Mouse (Mus musculus): ENCODE measurements around the gene Ick. TPM values are rescaled to one million over a fixed set of nuclear protein-coding genes. Genes with fewer than 3 reads are reported as not detected.
"Not testable (repeated sequence)": the region's sequence is repeated elsewhere in the genome, so short reads cannot be mapped to it uniquely, and the experiment has no call there.

The Ick gene
- polyA plus RNA-seq, 1 experiment from 2014 or later = 23.4 TPM

DNA sequence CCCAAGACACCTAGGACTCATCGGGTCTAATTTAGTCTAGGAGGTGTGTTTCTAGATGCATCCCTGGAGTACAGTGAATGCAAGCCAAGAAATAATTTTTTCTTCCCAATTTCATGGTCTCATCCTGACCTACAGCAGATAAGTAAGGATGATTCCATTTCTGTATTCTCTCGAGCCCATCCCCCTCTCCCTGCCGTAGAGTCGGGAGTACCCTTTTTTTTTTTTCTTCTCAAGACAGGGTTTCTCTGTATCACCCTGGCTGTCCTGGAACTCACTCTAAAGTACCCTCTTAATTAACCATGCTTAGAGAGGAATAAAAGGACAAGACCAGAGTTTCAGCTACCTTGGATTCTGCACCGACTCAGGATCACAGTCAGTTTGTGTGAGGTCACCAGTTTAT is 69.2 kb downstream of the Ick start:
- Histone ChIP-seq H3K4me1 (ENCODE audit: control insufficient read depth, insufficient read depth, low read length) (no peaks in the 10 kb centered on the region), H3K4me2 (ENCODE audit: low read depth, low read length) (no peak overlapping the region), H3K9me3 (ENCODE audit: control insufficient read depth, low read length) (no peaks in the 10 kb centered on the region), H3K4me3 (ENCODE audit: low read depth, low read length) (no peak overlapping the region), H3K36me3 (ENCODE audit: control insufficient read depth, insufficient read depth, low read length) (no peaks in the 10 kb centered on the region), H3K27me3 (replicated peaks; ENCODE audit: control insufficient read depth, insufficient read depth, low read length) (no peaks in the 10 kb centered on the region), H3K9ac (ENCODE audit: low read depth, low read length) (no peak overlapping the region), H3K27ac (replicated peaks; ENCODE audit: low read depth, low read length) (no peak overlapping the region)
- DNase-seq (ENCODE audit: low spot score) = no peak
- ATAC-seq (ENCODE audit: low read depth) = no peak
- whole genome bisulfite sequencing = 74% methylated on average over 5 of the region's 5 CpGs

DNA sequence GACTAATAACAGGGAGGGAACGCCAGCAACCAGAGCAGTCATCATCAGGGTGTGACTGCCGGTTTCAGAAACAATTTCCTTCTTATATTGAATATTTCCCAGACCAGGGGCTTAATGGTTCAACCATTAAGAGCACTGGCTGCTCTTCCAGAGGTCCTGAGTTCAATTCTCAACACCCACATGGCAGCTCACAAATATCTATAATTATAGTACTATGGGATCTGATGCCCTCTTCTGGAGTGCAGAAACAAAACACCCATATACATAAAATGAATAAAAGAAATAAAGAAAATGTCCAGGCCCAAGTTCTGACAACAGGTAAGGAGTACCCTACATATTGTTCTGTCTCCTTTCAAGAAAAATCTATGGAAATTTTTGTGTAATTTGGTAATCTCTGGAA is 70.1 kb downstream of the Ick start:
- Histone ChIP-seq H3K4me1 (ENCODE audit: control insufficient read depth, insufficient read depth, low read length) (no peaks in the 10 kb centered on the region), H3K9ac (ENCODE audit: low read depth, low read length) (no peak overlapping the region), H3K9me3 (ENCODE audit: control insufficient read depth, low read length) (no peaks in the 10 kb centered on the region), H3K27ac (replicated peaks; ENCODE audit: low read depth, low read length) (no peak overlapping the region), H3K27me3 (replicated peaks; ENCODE audit: control insufficient read depth, insufficient read depth, low read length) (no peaks in the 10 kb centered on the region), H3K4me2 (ENCODE audit: low read depth, low read length) (no peak overlapping the region), H3K4me3 (ENCODE audit: low read depth, low read length) (no peak overlapping the region), H3K36me3 (ENCODE audit: control insufficient read depth, insufficient read depth, low read length) (no peaks in the 10 kb centered on the region)
- no peak for ATAC-seq (ENCODE audit: low read depth)
- no peak for DNase-seq (ENCODE audit: low spot score)
- WGBS = 71% methylated on average over 2 of the region's 2 CpGs

DNA sequence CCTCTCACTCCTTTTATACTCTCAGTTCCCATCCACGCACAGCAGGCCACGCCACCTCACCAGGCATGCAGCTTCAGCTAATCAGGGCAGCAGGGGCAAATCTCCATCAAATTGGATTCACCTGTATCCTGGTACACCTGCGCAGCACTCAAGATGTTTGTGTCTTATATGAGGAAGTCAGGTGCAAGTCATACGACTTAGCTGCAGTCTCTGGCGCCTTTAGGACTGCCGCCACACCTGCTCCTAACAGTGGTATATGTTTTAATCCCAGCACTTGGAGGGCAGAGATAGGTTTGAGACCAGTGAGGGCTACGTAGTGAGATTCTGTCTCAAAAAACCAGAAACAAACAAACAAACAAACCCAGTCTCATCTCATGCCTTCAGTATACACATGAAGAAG is 73.5 kb downstream of the Ick start, which contains the start of gene Gsta4:
Gene Gsta4 (plus strand): TSS at position 301 of the 400 bp plus-strand sequence.
- H3K27me3 ChIP-seq (replicated peaks; ENCODE audit: control insufficient read depth, insufficient read depth, low read length); H3K36me3 ChIP-seq (ENCODE audit: control insufficient read depth, insufficient read depth, low read length); H3K9ac ChIP-seq (ENCODE audit: low read depth, low read length); H3K4me2 ChIP-seq (ENCODE audit: low read depth, low read length); H3K27ac ChIP-seq (replicated peaks; ENCODE audit: low read depth, low read length); H3K9me3 ChIP-seq (ENCODE audit: control insufficient read depth, low read length); H3K4me3 ChIP-seq (ENCODE audit: low read depth, low read length); ATAC-seq (ENCODE audit: low read depth); DNase-seq (ENCODE audit: low spot score); H3K4me1 ChIP-seq (ENCODE audit: control insufficient read depth, insufficient read depth, low read length): not testable (repeated sequence)
- 88% methylated on average over 4 of the region's 7 CpGs for WGBS

DNA sequence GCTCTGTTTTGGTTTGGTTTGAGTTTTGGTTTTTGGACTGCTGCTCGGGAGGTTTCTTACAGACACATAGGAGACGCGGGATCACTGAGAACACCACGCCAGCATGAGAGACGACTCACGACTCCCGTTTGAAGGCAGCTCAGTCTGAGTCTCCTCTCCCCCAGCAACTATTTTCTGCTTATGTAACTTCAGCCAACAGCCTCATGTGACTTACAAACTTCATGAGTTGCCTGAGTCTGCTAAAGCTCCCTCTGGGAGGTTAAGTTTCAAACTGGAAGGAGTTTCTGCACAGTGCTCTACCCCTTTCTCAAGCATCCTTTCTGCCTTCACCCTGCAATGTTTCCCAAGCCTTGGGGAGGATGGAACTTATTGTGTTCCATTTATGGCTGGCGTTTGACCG is 76.7 kb downstream of the Ick start:
- H3K9ac ChIP-seq (ENCODE audit: low read depth, low read length) = no peak overlapping the region
- H3K36me3 ChIP-seq (ENCODE audit: control insufficient read depth, insufficient read depth, low read length) = no peaks in the 10 kb centered on the region
- H3K27ac ChIP-seq (replicated peaks; ENCODE audit: low read depth, low read length) = no peak overlapping the region
- no peak overlapping the region for H3K4me2 ChIP-seq (ENCODE audit: low read depth, low read length)
- ATAC-seq (ENCODE audit: low read depth) (no peak), DNase-seq (ENCODE audit: low spot score) (peak; percentile 31)
- 63% methylated on average over 9 of the region's 9 CpGs for WGBS
- H3K4me3 ChIP-seq (ENCODE audit: low read depth, low read length) = no peak overlapping the region
- H3K4me1 ChIP-seq (ENCODE audit: control insufficient read depth, insufficient read depth, low read length) = peaks cover 2% of the 10 kb centered on the region; the same call in 1 of the 2 replicates
- H3K27me3 ChIP-seq (replicated peaks; ENCODE audit: control insufficient read depth, insufficient read depth, low read length) = no peaks in the 10 kb centered on the region
- no peaks in the 10 kb centered on the region for H3K9me3 ChIP-seq (ENCODE audit: control insufficient read depth, low read length)

DNA sequence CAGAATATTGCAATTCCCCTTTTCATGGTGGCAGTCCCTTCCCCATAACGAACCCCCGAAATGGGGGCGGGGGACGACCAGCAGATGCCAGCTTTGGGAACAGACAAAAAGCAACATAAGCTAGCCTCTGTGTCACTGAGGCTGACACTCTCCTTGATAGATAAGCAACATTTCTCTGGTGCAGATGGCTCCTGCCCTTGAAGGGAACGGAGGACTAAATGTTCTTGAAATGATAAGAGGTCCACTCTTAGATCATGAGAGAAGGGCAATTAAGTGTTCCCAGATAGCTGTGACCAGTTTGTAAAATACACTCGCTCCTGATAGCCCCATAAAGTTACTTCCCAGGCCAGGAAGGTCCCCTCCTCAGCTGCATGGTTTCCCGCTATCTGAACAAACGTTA is 79.9 kb downstream of the Ick start:
- H3K4me3 ChIP-seq (ENCODE audit: low read depth, low read length) = no peak overlapping the region
- H3K27ac ChIP-seq (replicated peaks; ENCODE audit: low read depth, low read length) = no peak overlapping the region
- H3K27me3 ChIP-seq (replicated peaks; ENCODE audit: control insufficient read depth, insufficient read depth, low read length) = no peaks in the 10 kb centered on the region
- H3K4me2 ChIP-seq (ENCODE audit: low read depth, low read length) = no peak overlapping the region
- no peak overlapping the region for H3K9ac ChIP-seq (ENCODE audit: low read depth, low read length)
- H3K36me3 ChIP-seq (ENCODE audit: control insufficient read depth, insufficient read depth, low read length) = no peaks in the 10 kb centered on the region
- H3K9me3 ChIP-seq (ENCODE audit: control insufficient read depth, low read length) = no peaks in the 10 kb centered on the region
- 87% methylated on average over 8 of the region's 8 CpGs for WGBS
- no peak for ATAC-seq (ENCODE audit: low read depth)
- DNase-seq (ENCODE audit: low spot score) = no peak
- H3K4me1 ChIP-seq (ENCODE audit: control insufficient read depth, insufficient read depth, low read length) = peaks cover 13% of the 10 kb centered on the region

DNA sequence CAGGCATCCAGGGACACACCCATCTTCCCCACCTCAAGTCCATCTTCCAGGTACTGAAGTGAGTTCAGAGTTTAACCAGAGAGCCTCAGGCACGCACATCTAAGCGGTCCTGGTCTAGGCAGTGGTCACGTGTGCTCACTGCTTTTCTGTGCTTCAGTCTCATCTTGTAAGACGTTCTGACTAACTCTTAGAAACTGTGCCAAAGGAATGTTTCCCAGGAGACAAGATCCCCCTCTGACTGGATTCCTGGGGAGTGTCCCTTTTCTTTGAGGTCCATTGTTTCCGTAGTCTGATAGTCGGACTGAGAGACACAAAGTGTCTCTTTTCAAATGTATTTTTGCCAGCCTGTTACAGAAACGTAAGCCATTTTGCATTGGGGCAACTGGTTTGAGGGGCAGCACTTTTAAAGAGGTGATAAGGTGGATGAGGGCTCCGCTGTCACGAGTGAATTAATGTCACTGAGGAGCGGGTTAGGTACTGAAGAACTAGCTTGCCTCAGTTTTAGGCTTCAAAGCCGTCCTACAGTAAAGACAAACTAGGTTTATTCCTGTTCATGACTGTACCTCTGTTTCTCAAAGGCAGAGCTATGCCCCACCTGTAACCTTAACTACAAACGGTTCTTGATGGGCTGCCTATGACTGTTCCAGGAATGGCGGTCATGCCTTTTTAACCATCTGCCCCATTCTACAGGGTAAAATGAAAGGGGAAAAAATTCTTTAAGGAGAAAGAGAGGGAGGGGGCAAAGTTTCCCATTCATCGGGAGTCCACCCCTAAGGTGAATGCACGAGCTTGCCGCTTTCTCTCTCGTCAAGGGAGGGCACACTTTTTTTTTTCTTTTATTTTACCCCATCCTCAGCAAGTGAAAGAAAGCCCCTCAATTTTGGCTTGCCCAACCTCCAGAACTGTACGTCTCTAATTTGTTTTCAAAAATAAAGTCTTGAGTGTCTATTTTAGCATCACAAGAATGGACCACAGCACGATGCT is 82.0 kb downstream of the Ick start:
- Histone ChIP-seq H3K9ac (ENCODE audit: low read depth, low read length) (peak overlapping the region; percentile 54), H3K4me3 (ENCODE audit: low read depth, low read length) (peak overlapping the region; percentile 45), H3K27ac (replicated peaks; ENCODE audit: low read depth, low read length) (no peak overlapping the region), H3K27me3 (replicated peaks; ENCODE audit: control insufficient read depth, insufficient read depth, low read length) (no peaks in the 10 kb centered on the region), H3K9me3 (ENCODE audit: control insufficient read depth, low read length) (no peaks in the 10 kb centered on the region), H3K36me3 (ENCODE audit: control insufficient read depth, insufficient read depth, low read length) (no peaks in the 10 kb centered on the region), H3K4me1 (ENCODE audit: control insufficient read depth, insufficient read depth, low read length) (peaks cover 13% of the 10 kb centered on the region), H3K4me2 (ENCODE audit: low read depth, low read length) (peak overlapping the region; percentile 80)
- DNase-seq (ENCODE audit: low spot score) (peak; percentile 71), ATAC-seq (ENCODE audit: low read depth) (peak; percentile 34; the same call in 1 of the 2 replicates)
- 3% methylated on average over 19 of the region's 19 CpGs for WGBS

DNA sequence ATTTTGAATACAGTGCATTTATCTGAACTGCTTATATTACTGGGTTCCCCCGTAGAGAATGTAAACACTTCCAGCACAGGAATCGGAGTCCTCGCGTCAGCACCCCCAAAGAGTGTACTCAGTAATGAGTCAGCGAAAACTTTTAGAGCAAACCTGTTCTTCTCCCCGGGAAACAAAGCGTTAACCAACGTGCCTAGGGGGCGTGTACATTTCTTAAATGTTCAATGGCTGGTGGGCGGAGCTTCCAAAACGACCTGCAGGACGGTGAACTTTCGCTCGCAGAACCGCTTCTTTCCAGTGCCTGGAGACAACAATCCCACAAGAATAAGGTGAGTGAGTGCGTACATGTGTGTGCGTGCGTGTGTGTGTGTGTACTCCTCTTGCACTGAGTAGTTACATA is 82.7 kb downstream of the Ick start:
- Histone ChIP-seq H3K4me1 (ENCODE audit: control insufficient read depth, insufficient read depth, low read length) (peaks cover 13% of the 10 kb centered on the region), H3K4me3 (ENCODE audit: low read depth, low read length) (peak overlapping the region; percentile 45), H3K27ac (replicated peaks; ENCODE audit: low read depth, low read length) (peak overlapping the region; percentile 46; the same call in 1 of the 2 replicates), H3K4me2 (ENCODE audit: low read depth, low read length) (peak overlapping the region; percentile 80), H3K9ac (ENCODE audit: low read depth, low read length) (peak overlapping the region; percentile 54), H3K36me3 (ENCODE audit: control insufficient read depth, insufficient read depth, low read length) (no peaks in the 10 kb centered on the region), H3K9me3 (ENCODE audit: control insufficient read depth, low read length) (no peaks in the 10 kb centered on the region), H3K27me3 (replicated peaks; ENCODE audit: control insufficient read depth, insufficient read depth, low read length) (no peaks in the 10 kb centered on the region)
- ATAC-seq (ENCODE audit: low read depth) (peak; percentile 61), DNase-seq (ENCODE audit: low spot score) (peak; percentile 96)
- WGBS = under 1% methylated on average over 18 of the region's 18 CpGs

DNA sequence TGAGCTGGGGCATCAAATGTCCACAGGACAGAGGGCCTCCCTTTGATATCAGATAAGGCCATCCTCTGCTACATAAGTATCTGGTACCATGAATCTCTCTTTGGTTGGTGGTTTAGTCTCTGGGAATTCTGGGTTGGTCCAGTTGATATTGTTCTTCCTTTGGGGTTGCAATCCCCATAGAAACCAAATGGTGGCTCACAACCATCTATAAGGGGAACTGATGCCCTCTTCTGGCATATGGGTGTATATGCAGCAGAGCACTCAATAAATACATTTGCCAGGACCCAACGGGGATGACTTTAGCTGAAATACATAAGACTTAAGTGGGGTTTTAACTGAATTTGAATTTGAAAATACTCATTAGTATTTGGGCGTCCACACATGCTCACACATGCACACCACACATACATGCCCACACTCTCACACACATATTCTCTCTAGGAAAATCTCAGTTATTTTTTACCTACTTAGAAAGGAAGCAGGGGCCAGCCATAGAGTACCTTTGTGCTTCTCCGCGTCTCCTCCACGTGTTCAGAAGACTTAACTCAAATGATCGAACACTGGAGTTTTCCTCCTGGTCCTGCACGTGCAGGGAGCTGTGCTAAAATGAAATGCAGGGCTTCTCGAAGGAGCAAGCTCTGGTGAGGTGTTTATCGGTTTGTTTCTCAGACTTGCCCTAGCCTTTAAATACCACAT is 85.1 kb downstream of the Ick start:
- peak; percentile 87 for DNase-seq (ENCODE audit: low spot score)
- Histone ChIP-seq H3K4me3 (ENCODE audit: low read depth, low read length) (no peak overlapping the region), H3K27ac (replicated peaks; ENCODE audit: low read depth, low read length) (no peak overlapping the region), H3K4me2 (ENCODE audit: low read depth, low read length) (peak overlapping the region; percentile 80), H3K36me3 (ENCODE audit: control insufficient read depth, insufficient read depth, low read length) (no peaks in the 10 kb centered on the region), H3K27me3 (replicated peaks; ENCODE audit: control insufficient read depth, insufficient read depth, low read length) (no peaks in the 10 kb centered on the region), H3K9me3 (ENCODE audit: control insufficient read depth, low read length) (no peaks in the 10 kb centered on the region), H3K4me1 (ENCODE audit: control insufficient read depth, insufficient read depth, low read length) (peaks cover 13% of the 10 kb centered on the region), H3K9ac (ENCODE audit: low read depth, low read length) (no peak overlapping the region)
- WGBS = 49% methylated on average over 9 of the region's 9 CpGs
- ATAC-seq (ENCODE audit: low read depth) = no peak
